Mouse (Mus musculus): ENCODE measurements around the gene Ifitm10. TPM values are rescaled to one million over a fixed set of nuclear protein-coding genes. Genes with fewer than 3 reads are reported as not detected.
"Not testable (repeated sequence)": the region's sequence is repeated elsewhere in the genome, so short reads cannot be mapped to it uniquely, and the experiment has no call there.

Gene Ifitm10
- polyA plus RNA-seq, 1 experiment from 2014 or later = 2.2 TPM

DNA sequence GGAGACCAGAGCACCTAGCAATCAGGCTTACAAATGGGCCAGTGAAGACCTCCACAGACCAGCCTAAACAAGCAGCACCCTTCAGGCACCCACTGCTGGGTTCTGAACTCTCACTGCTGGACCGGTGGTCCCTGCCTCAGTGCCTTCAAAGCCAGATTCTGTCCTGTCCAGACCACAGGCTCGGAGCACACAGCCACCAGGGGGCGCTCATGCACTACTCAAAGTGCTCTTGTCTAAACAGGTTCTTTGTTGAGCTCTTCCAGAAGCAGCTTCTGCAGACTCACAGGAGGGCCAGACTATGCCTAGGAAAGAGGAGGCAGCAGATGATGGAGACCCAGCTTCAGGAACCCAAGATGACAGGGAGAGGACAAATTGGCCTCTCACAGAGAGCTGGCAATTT lies 39.3 kb downstream of the Ifitm10 start:
- Histone ChIP-seq H3K27ac (ENCODE audit: low read depth) (no peak overlapping the region), H3K4me1 (ENCODE audit: insufficient read depth) (peaks cover 7% of the 10 kb centered on the region), H3K27me3 (ENCODE audit: insufficient read depth, low read length) (no peaks in the 10 kb centered on the region), H3K36me3 (replicated peaks; ENCODE audit: insufficient read depth, low read length) (no peaks in the 10 kb centered on the region), H3K9ac (replicated peaks) (no peak overlapping the region), H3K4me2 (ENCODE audit: low read depth, low read length) (no peak overlapping the region), H3K4me3 (ENCODE audit: low read depth, low read length) (no peak overlapping the region), H3K9me3 (ENCODE audit: low read length) (no peaks in the 10 kb centered on the region)
- peak; percentile 93 for DNase-seq
- peak; percentile 70 for ATAC-seq
- WGBS (ENCODE audit: insufficient replicate concordance) = 6% methylated on average over 3 of the region's 3 CpGs
- TF ChIP-seq CTCF (IDR thresholded peaks at IDR 0.05; ENCODE audit: low read depth) (peak; percentile 98), EP300 (IDR thresholded peaks at IDR 0.05; ENCODE audit: low read depth) (no peak)

GRCm38 (mm10) chr7:142332741-142333140 lies 40.8 kb downstream of the Ifitm10 start:
- WGBS (ENCODE audit: insufficient replicate concordance) = 87% methylated on average over 2 of the region's 9 CpGs
- not testable (repeated sequence) for ATAC-seq; DNase-seq; H3K4me3 ChIP-seq (ENCODE audit: low read depth, low read length); H3K27ac ChIP-seq (ENCODE audit: low read depth); H3K36me3 ChIP-seq (replicated peaks; ENCODE audit: insufficient read depth, low read length); H3K27me3 ChIP-seq (ENCODE audit: insufficient read depth, low read length); H3K9me3 ChIP-seq (ENCODE audit: low read length); H3K4me1 ChIP-seq (ENCODE audit: insufficient read depth); H3K9ac ChIP-seq (replicated peaks); H3K4me2 ChIP-seq (ENCODE audit: low read depth, low read length)

DNA sequence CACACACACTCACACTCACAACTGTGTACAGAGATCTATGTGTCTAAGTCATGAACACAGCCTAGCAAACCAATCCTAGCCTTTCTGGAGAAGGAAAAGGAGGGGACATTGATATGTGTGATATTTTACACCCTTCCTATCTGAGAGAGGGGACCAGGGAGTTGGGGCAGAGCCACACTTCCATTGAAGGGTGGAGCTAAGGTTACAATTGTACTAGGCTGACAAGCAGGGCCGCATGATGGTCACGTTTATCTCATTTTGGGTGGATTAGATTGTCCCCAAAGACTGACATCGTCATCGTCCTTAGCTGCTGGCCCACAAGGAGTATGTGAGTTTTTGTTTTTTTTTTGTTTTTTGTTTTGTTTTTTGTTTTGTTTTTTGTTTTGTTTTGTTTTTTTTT lies 42.3 kb downstream of the Ifitm10 start:
- Histone ChIP-seq H3K4me2 (ENCODE audit: low read depth, low read length) (no peak overlapping the region), H3K9ac (replicated peaks) (no peak overlapping the region), H3K4me3 (ENCODE audit: low read depth, low read length) (no peak overlapping the region), H3K27me3 (ENCODE audit: insufficient read depth, low read length) (no peaks in the 10 kb centered on the region), H3K4me1 (ENCODE audit: insufficient read depth) (peaks cover 7% of the 10 kb centered on the region), H3K9me3 (ENCODE audit: low read length) (no peaks in the 10 kb centered on the region), H3K36me3 (replicated peaks; ENCODE audit: insufficient read depth, low read length) (no peaks in the 10 kb centered on the region), H3K27ac (ENCODE audit: low read depth) (no peak overlapping the region)
- TF ChIP-seq EP300 (IDR thresholded peaks at IDR 0.05; ENCODE audit: low read depth) (no peak), CTCF (IDR thresholded peaks at IDR 0.05; ENCODE audit: low read depth) (no peak)
- 39% methylated on average over 4 of the region's 4 CpGs for WGBS (ENCODE audit: insufficient replicate concordance)
- DNase-seq (no peak), ATAC-seq (no peak)

- peak; percentile 52 for ATAC-seq
- no peak overlapping the region for H3K27ac ChIP-seq (ENCODE audit: low read depth)
- no peaks in the 10 kb centered on the region for H3K9me3 ChIP-seq (ENCODE audit: low read length)
- H3K36me3 ChIP-seq (replicated peaks; ENCODE audit: insufficient read depth, low read length) = no peaks in the 10 kb centered on the region
- H3K4me3 ChIP-seq (ENCODE audit: low read depth, low read length) = no peak overlapping the region
- TF ChIP-seq CTCF (IDR thresholded peaks at IDR 0.05; ENCODE audit: low read depth) = no peak
- TF ChIP-seq EP300 (IDR thresholded peaks at IDR 0.05; ENCODE audit: low read depth) = peak; percentile 37; the same call in 1 of the 2 replicates
- no peak for DNase-seq
- H3K9ac ChIP-seq (replicated peaks) = no peak overlapping the region
- peaks cover 7% of the 10 kb centered on the region for H3K4me1 ChIP-seq (ENCODE audit: insufficient read depth)
- 64% methylated on average over 9 of the region's 9 CpGs for WGBS (ENCODE audit: insufficient replicate concordance)
- no peaks in the 10 kb centered on the region for H3K27me3 ChIP-seq (ENCODE audit: insufficient read depth, low read length)
- no peak overlapping the region for H3K4me2 ChIP-seq (ENCODE audit: low read depth, low read length)
These were observed 43.3 kb downstream of the Ifitm10 start for GRCm38 (mm10) chr7:142330271-142330724.

DNA sequence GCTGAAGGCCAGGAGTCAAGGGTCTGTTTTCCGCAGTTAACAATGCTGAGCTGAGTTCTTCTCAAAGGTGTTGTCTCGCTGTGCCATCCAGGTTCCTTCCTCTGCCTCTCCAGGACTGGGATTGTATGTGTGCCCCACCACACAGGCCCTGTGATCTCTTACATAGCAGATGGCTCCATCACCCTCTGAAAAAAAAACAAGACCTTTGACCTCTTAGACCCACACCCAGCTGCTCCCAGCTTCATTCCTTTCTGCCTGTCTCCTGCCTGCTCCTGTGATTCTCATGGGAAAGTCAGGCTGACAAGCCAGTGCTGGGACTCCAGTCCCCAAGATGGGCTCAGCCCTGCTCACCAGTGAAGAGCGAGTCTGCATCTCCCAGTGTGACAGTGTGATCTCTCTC lies 45.0 kb downstream of the Ifitm10 start:
- H3K27me3 ChIP-seq (ENCODE audit: insufficient read depth, low read length) = no peaks in the 10 kb centered on the region
- TF ChIP-seq EP300 (IDR thresholded peaks at IDR 0.05; ENCODE audit: low read depth) (no peak), CTCF (IDR thresholded peaks at IDR 0.05; ENCODE audit: low read depth) (no peak)
- 64% methylated on average over 3 of the region's 3 CpGs for WGBS (ENCODE audit: insufficient replicate concordance)
- no peaks in the 10 kb centered on the region for H3K9me3 ChIP-seq (ENCODE audit: low read length)
- DNase-seq = no peak
- no peak overlapping the region for H3K9ac ChIP-seq (replicated peaks)
- H3K4me1 ChIP-seq (ENCODE audit: insufficient read depth) = peaks cover 7% of the 10 kb centered on the region
- ATAC-seq = no peak
- no peak overlapping the region for H3K4me2 ChIP-seq (ENCODE audit: low read depth, low read length)
- no peaks in the 10 kb centered on the region for H3K36me3 ChIP-seq (replicated peaks; ENCODE audit: insufficient read depth, low read length)
- H3K27ac ChIP-seq (ENCODE audit: low read depth) = no peak overlapping the region
- no peak overlapping the region for H3K4me3 ChIP-seq (ENCODE audit: low read depth, low read length)

GRCm38 (mm10) chr7:142326714-142327445 lies 46.7 kb downstream of the Ifitm10 start:
- WGBS (ENCODE audit: insufficient replicate concordance) = 46% methylated on average over 9 of the region's 9 CpGs
- DNase-seq (no peak), ATAC-seq (no peak)
- H3K27me3 ChIP-seq (ENCODE audit: insufficient read depth, low read length) = no peaks in the 10 kb centered on the region
- H3K9ac ChIP-seq (replicated peaks) = no peak overlapping the region
- H3K4me2 ChIP-seq (ENCODE audit: low read depth, low read length) = no peak overlapping the region
- no peak for TF ChIP-seq EP300 (IDR thresholded peaks at IDR 0.05; ENCODE audit: low read depth)
- TF ChIP-seq CTCF (IDR thresholded peaks at IDR 0.05; ENCODE audit: low read depth) = no peak
- no peak overlapping the region for H3K4me3 ChIP-seq (ENCODE audit: low read depth, low read length)
- peaks cover 7% of the 10 kb centered on the region for H3K4me1 ChIP-seq (ENCODE audit: insufficient read depth)
- H3K27ac ChIP-seq (ENCODE audit: low read depth) = no peak overlapping the region
- no peaks in the 10 kb centered on the region for H3K36me3 ChIP-seq (replicated peaks; ENCODE audit: insufficient read depth, low read length)
- no peaks in the 10 kb centered on the region for H3K9me3 ChIP-seq (ENCODE audit: low read length)
